Mouse (Mus musculus) fat pad, adult 2 months (tissue): ENCODE data around the gene Pus10.
A peak's percentile ranks its signal among the peaks of the same experiment; 100 is the strongest.

Experiments used
- DNase-seq: peaks from one replicate; pipeline ENCODE4 v3.0.0-alpha.2; 2011; ENCODE audit warnings: low read depth, low spot score; ENCODE audit errors: extremely low read depth

Pus10 gene

GRCm38 (mm10) chr11:23665311-23665786, at the start of gene Pus10:
Pus10 (plus strand) TSS chr11:23665674.
- no peak for DNase-seq

- DNase-seq = no peak
Measured at GRCm38 (mm10) chr11:23618995-23619394, 46.5 kb upstream of the Pus10 start.

- DNase-seq = no peak
Measured at GRCm38 (mm10) chr11:23630664-23631063, 34.8 kb upstream of the Pus10 start.

- peak; percentile 18 for DNase-seq
Measured at GRCm38 (mm10) chr11:23632945-23633878, 32.3 kb upstream of the Pus10 start, which contains the start of gene 0610010F05Rik. 0610010F05Rik (minus strand) TSS chr11:23633639.

GRCm38 (mm10) chr11:23633879-23634215, 31.6 kb upstream of the Pus10 start:
- DNase-seq = no peak

GRCm38 (mm10) chr11:23634573-23634972, 30.9 kb upstream of the Pus10 start:
- no peak for DNase-seq

GRCm38 (mm10) chr11:23647431-23647830, 18.0 kb upstream of the Pus10 start:
- no peak for DNase-seq

GRCm38 (mm10) chr11:23647835-23648234, 17.6 kb upstream of the Pus10 start:
- DNase-seq = no peak

GRCm38 (mm10) chr11:23653666-23654065, 11.8 kb upstream of the Pus10 start:
- DNase-seq = no peak

- no peak for DNase-seq
Measured at GRCm38 (mm10) chr11:23657791-23658190, 7.7 kb upstream of the Pus10 start.

GRCm38 (mm10) chr11:23664232-23664631, 1.2 kb upstream of the Pus10 start:
- no peak for DNase-seq

GRCm38 (mm10) chr11:23665798-23666501, 476 bp downstream of the Pus10 start, which contains the start of gene Pex13:
Pex13 (minus strand) TSS chr11:23665959.
- no peak for DNase-seq

- DNase-seq = no peak
Measured at GRCm38 (mm10) chr11:23666526-23666925, 1.1 kb downstream of the Pus10 start.

- DNase-seq = no peak
Measured at GRCm38 (mm10) chr11:23667128-23667527, 1.7 kb downstream of the Pus10 start.

- no peak for DNase-seq
Measured at GRCm38 (mm10) chr11:23672256-23672749, 6.8 kb downstream of the Pus10 start.

GRCm38 (mm10) chr11:23676100-23676499, 10.6 kb downstream of the Pus10 start:
- no peak for DNase-seq

- DNase-seq = no peak
Measured at GRCm38 (mm10) chr11:23679044-23679642, 13.7 kb downstream of the Pus10 start.

GRCm38 (mm10) chr11:23680435-23680950, 15.0 kb downstream of the Pus10 start:
- DNase-seq = no peak

GRCm38 (mm10) chr11:23682561-23682960, 17.1 kb downstream of the Pus10 start:
- no peak for DNase-seq

- no peak for DNase-seq
Measured at GRCm38 (mm10) chr11:23686671-23687070, 21.2 kb downstream of the Pus10 start.

- DNase-seq = no peak
Measured at GRCm38 (mm10) chr11:23688060-23688459, 22.6 kb downstream of the Pus10 start.
